Mouse (Mus musculus) brain, embryonic 14.5 days (tissue): ENCODE results near the gene Dhx9.

Experiments
- CTCF ChIP-seq: fragments of 200-500 bp; IDR thresholded peaks from 2 replicates; pipeline ENCODE4 v1.5.1; 2012; ENCODE audit warnings: inconsistent platforms, mild to moderate bottlenecking, moderate library complexity, borderline replicate concordance; ENCODE audit not compliant: insufficient read depth, insufficient read length; ENCODE audit errors: extremely low read depth
- POLR2A ChIP-seq: fragments of 200-500 bp; IDR thresholded peaks from 2 replicates; pipeline ENCODE4 v1.6.1; 2012; ENCODE audit warnings: mild to moderate bottlenecking, inconsistent platforms, borderline replicate concordance; ENCODE audit not compliant: poor library complexity, insufficient read depth, insufficient read length, severe bottlenecking; ENCODE audit errors: extremely low read depth

GRCm38 (mm10) chr1:153441656-153442055 is 45.8 kb downstream of the Dhx9 start:
- TF ChIP-seq CTCF = no peak
- no peak for TF ChIP-seq POLR2A
